Mouse (Mus musculus) heart, adult 18-20 months (tissue): ENCODE results near the gene Zfp91. TPM values are rescaled to one million over a fixed set of nuclear protein-coding genes. Genes with fewer than 3 reads are reported as not detected.

Experiments used
- total RNA-seq, 2 experiments: library from RNA; stranded (reverse); gene quantifications; 2 replicates each; pipeline ENCODE4 v1.2.3; 2021

The Zfp91 gene
- total RNA-seq, 2 experiments from 2014 or later, result 75.2 to 77.0 TPM

Other genes starting within 250 kb of the Zfp91 start
- gene Gm4952, start 196.2 kb downstream of the Zfp91 start, total RNA-seq, result not detected
- not detected for gene Glyat, start 162.8 kb downstream of the Zfp91 start, total RNA-seq
- gene Olfr1442, start 125.7 kb downstream of the Zfp91 start, total RNA-seq, result not detected
- not detected for gene Olfr1443, start 118.0 kb downstream of the Zfp91 start, total RNA-seq
- not detected for gene Keg1, start 100.3 kb downstream of the Zfp91 start, total RNA-seq
- gene Cntf, start 30.5 kb downstream of the Zfp91 start, total RNA-seq, result 1 to 10 TPM in 1 of 2 experiments, under 1 TPM in 1; 0.94 to 1.7 TPM
- 1 to 10 TPM in 1 of 2 experiments, under 1 TPM in 1; 0.87 to 2.2 TPM for gene Lpxn, start 67 bp upstream of the Zfp91 start, total RNA-seq
- gene Gm5244, start 50.6 kb upstream of the Zfp91 start, total RNA-seq, result not detected
- gene Olfr1444, start 61.2 kb upstream of the Zfp91 start, total RNA-seq, result not detected
- not detected for gene Olfr1445, start 87.7 kb upstream of the Zfp91 start, total RNA-seq
- not detected for gene Olfr1446, start 97.4 kb upstream of the Zfp91 start, total RNA-seq
- not detected for gene Olfr1447, start 107.6 kb upstream of the Zfp91 start, total RNA-seq
- gene Olfr1448, start 128.3 kb upstream of the Zfp91 start, total RNA-seq, result not detected
- gene Olfr1449, start 134.7 kb upstream of the Zfp91 start, total RNA-seq, result not detected
- not detected for gene Olfr1450, start 154.1 kb upstream of the Zfp91 start, total RNA-seq
- not detected for gene Olfr1451, start 198.9 kb upstream of the Zfp91 start, total RNA-seq
- not detected for gene Olfr1453, start 232.2 kb upstream of the Zfp91 start, total RNA-seq